ENCODE assay signal across 17 mouse cellular contexts in the genomic region with DNA sequence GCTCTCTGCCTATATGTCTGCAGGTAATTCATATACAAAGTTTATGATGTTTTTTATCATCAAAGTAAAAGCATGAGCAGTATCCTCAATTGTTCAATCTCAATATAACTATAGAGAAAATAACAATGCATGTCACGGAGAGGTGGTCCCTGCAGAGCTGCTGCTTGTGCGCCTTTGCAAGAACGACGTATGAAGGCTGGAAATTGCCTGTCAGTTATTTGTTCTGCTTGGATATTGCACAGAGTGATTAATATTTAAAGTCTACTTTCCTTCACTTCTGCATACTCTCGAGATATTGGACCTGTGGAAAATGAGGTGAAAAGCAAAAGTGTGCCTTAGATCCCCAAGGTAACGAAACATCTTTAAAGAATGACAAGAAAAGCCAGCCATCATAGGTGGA.
"Had no signal": no experiment of that assay in that cellular context is flagged by ENCODE, and none has a peak within 500 bp of the region (broad histone marks: within the 10 kb centered on the region; RNA-seq: fewer than 3 reads in every experiment).

No protein-coding gene starts in this region.

- H3K4me3 ChIP-seq: liver, embryonic 12.5 days; midbrain, embryonic 12.5 days; myocyte; neural tube, embryonic 13.5 days; neural tube, embryonic 15.5 days had no signal

- H3K4me1 ChIP-seq: liver, embryonic 12.5 days; midbrain, embryonic 12.5 days; neural tube, embryonic 13.5 days; neural tube, embryonic 15.5 days had no signal

- H3K4me2 ChIP-seq: liver, embryonic 12.5 days; lung, embryonic 14.5 days; midbrain, embryonic 12.5 days; neural tube, embryonic 13.5 days; neural tube, embryonic 15.5 days had no signal

- DNase-seq: lung, adult 18-20 months; lung, embryonic 14.5 days; lung, postnatal 10 days; lung, postnatal 4 days; right cerebral cortex, adult 18-20 months; right cerebral cortex, postnatal 25 days; right cerebral cortex, postnatal 4 days; spleen, adult 18-20 months; thymus, adult 18-20 months; thymus, postnatal 14 days; thymus, postnatal 36 days had no signal

- ATAC-seq: liver, embryonic 12.5 days had no signal

- H3K9me3 ChIP-seq: liver, embryonic 12.5 days; midbrain, embryonic 12.5 days; neural tube, embryonic 13.5 days; neural tube, embryonic 15.5 days had no signal

- H3K9ac ChIP-seq: liver, embryonic 12.5 days; liver, embryonic 14.5 days; lung, embryonic 14.5 days; midbrain, embryonic 12.5 days; neural tube, embryonic 13.5 days; neural tube, embryonic 15.5 days had no signal

- H3K36me3 ChIP-seq: liver, embryonic 12.5 days; midbrain, embryonic 12.5 days; neural tube, embryonic 13.5 days; neural tube, embryonic 15.5 days had no signal

- H3K27me3 ChIP-seq: liver, embryonic 12.5 days; midbrain, embryonic 12.5 days; neural tube, embryonic 13.5 days; neural tube, embryonic 15.5 days had no signal

- H3K27ac ChIP-seq: liver, embryonic 12.5 days; liver, embryonic 14.5 days; midbrain, embryonic 12.5 days; neural tube, embryonic 13.5 days; neural tube, embryonic 15.5 days had no signal
